Mouse (Mus musculus) layer of hippocampus, postnatal 10 days (tissue): ENCODE measurements around the gene C330021F23Rik. TPM values are rescaled to one million over a fixed set of nuclear protein-coding genes. Genes with fewer than 3 reads are reported as not detected.

Experiments
- total RNA-seq, 2 experiments: library from RNA; stranded (reverse); gene quantifications; 2 replicates each; pipeline ENCODE4 v1.2.3; 2021

Gene C330021F23Rik
- total RNA-seq, 2 experiments from 2014 or later: not detected

Other genes with a start within 250 kb of the C330021F23Rik start
- gene A430078G23Rik, start 214.6 kb upstream of the C330021F23Rik start, total RNA-seq: under 1 TPM in 1 of 2 experiments, not detected in 1; 0.53 TPM
- 10 to 100 TPM; 36.5 to 44.6 TPM for gene Arhgef18, start 175.0 kb upstream of the C330021F23Rik start, total RNA-seq
- gene Pex11g, start 100.3 kb upstream of the C330021F23Rik start, total RNA-seq: 1 to 10 TPM in 1 of 2 experiments, under 1 TPM in 1; 0.87 to 1.7 TPM
- gene Tex45, start 97.1 kb upstream of the C330021F23Rik start, total RNA-seq: under 1 TPM; 0.20 to 0.32 TPM
- gene Zfp358, start 74.9 kb upstream of the C330021F23Rik start, total RNA-seq: 10 to 100 TPM; 27.7 to 29.0 TPM
- 10 to 100 TPM; 66.2 to 79.4 TPM for gene Mcoln1, start 67.5 kb upstream of the C330021F23Rik start, total RNA-seq
- 10 to 100 TPM; 67.7 to 76.2 TPM for gene Pnpla6, start 52.6 kb upstream of the C330021F23Rik start, total RNA-seq
- 10 to 100 TPM; 58.1 to 68.1 TPM for gene Camsap3, start 19.3 kb downstream of the C330021F23Rik start, total RNA-seq
- gene Xab2, start 53.3 kb downstream of the C330021F23Rik start, total RNA-seq: 10 to 100 TPM; 33.9 to 34.1 TPM
- 100 to 1,000 TPM in 1 of 2 experiments, 10 to 100 TPM in 1; 83.3 to 101 TPM for gene Pet100, start 53.6 kb downstream of the C330021F23Rik start, total RNA-seq
- not detected for gene Pcp2, start 57.6 kb downstream of the C330021F23Rik start, total RNA-seq
- gene Stxbp2, start 63.0 kb downstream of the C330021F23Rik start, total RNA-seq: 10 to 100 TPM; 50.2 to 61.8 TPM
- gene Retn, start 87.8 kb downstream of the C330021F23Rik start, total RNA-seq: 1 to 10 TPM; 1.1 TPM
- gene Mcemp1, start 97.8 kb downstream of the C330021F23Rik start, total RNA-seq: under 1 TPM; 0.38 to 0.39 TPM
- 10 to 100 TPM; 23.0 to 24.6 TPM for gene Fcor, start 104.4 kb downstream of the C330021F23Rik start, total RNA-seq
- 10 to 100 TPM; 31.5 to 34.4 TPM for gene Trappc5, start 108.3 kb downstream of the C330021F23Rik start, total RNA-seq
- not detected for gene Fcer2a, start 126.2 kb downstream of the C330021F23Rik start, total RNA-seq
- not detected for gene Clec4g, start 152.7 kb downstream of the C330021F23Rik start, total RNA-seq
- not detected for gene Cd209a, start 181.0 kb downstream of the C330021F23Rik start, total RNA-seq